Mouse (Mus musculus): ENCODE measurements around the gene Slc25a51. TPM values are rescaled to one million over a fixed set of nuclear protein-coding genes. Genes with fewer than 3 reads are reported as not detected.

Gene Slc25a51
- total and polyA plus RNA-seq, 2 experiments from 2014 or later = 69.7 to 132 TPM

DNA sequence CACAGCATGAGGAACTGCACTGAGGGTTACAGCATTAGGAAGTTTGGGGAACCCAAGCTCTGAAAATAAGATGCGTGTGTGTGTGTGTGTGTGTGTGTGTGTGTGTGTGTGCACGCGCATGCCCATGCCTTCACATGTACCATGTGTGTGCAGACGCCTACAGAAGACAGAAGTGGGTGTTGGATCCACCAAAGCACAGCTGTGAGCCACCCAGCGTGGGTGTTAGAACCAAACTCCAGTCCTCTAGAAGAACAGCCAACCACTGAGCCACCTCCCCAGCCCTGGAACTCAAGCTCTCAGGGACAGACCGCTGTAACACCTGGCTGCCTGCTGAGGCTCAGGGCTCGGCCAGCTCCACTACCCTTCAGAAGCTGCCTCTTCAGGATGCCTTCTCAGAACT lies 39.9 kb upstream of the Slc25a51 start:
- Histone ChIP-seq H3K27ac (ENCODE audit: low read depth, low read length) (no peak overlapping the region), H3K4me1 (ENCODE audit: insufficient read depth, low read length) (no peaks in the 10 kb centered on the region), H3K36me3 (ENCODE audit: insufficient read depth, low read length) (peaks cover 11% of the 10 kb centered on the region), H3K9ac (replicated peaks; ENCODE audit: low read length, poor library complexity, severe bottlenecking) (no peak overlapping the region), H3K4me2 (ENCODE audit: low read depth, low read length, poor library complexity, severe bottlenecking) (no peak overlapping the region), H3K9me3 (ENCODE audit: low read length) (no peaks in the 10 kb centered on the region), H3K27me3 (ENCODE audit: insufficient read depth, low read length) (no peaks in the 10 kb centered on the region), H3K4me3 (ENCODE audit: low read depth, low read length) (no peak overlapping the region)
- no peak for ATAC-seq (ENCODE audit: low FRiP score)
- no peak for DNase-seq (ENCODE audit: low spot score)
- WGBS = 86% methylated on average over 7 of the region's 7 CpGs
- TF ChIP-seq CTCF (IDR thresholded peaks at IDR 0.05) = no peak

DNA sequence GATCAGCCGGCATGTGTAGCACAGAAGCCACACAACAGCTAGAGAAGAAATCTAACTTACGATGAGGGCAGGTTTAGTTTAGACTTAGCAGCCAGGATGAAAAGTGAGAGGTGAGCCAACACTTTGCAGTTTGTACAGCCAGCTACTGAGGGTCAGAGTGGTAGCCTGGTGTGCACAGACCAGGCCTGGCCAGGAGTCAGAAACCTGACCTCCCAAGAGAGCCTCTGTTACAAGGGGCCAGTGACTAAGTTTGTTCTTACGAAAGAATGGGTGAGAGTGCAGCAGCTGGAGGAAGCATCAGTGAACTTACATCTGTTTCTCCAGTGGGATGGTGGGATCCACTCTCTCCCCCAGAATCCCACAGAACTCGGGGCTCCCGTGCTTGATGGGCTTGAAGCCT lies 38.6 kb upstream of the Slc25a51 start:
- whole genome bisulfite sequencing = 88% methylated on average over 5 of the region's 5 CpGs
- Histone ChIP-seq H3K36me3 (ENCODE audit: insufficient read depth, low read length) (peaks cover 11% of the 10 kb centered on the region), H3K4me3 (ENCODE audit: low read depth, low read length) (no peak overlapping the region), H3K27me3 (ENCODE audit: insufficient read depth, low read length) (no peaks in the 10 kb centered on the region), H3K4me1 (ENCODE audit: insufficient read depth, low read length) (no peaks in the 10 kb centered on the region), H3K9ac (replicated peaks; ENCODE audit: low read length, poor library complexity, severe bottlenecking) (no peak overlapping the region), H3K9me3 (ENCODE audit: low read length) (no peaks in the 10 kb centered on the region), H3K27ac (ENCODE audit: low read depth, low read length) (no peak overlapping the region), H3K4me2 (ENCODE audit: low read depth, low read length, poor library complexity, severe bottlenecking) (no peak overlapping the region)
- no peak for DNase-seq (ENCODE audit: low spot score)
- no peak for ATAC-seq (ENCODE audit: low FRiP score)
- TF ChIP-seq CTCF (IDR thresholded peaks at IDR 0.05) = no peak

DNA sequence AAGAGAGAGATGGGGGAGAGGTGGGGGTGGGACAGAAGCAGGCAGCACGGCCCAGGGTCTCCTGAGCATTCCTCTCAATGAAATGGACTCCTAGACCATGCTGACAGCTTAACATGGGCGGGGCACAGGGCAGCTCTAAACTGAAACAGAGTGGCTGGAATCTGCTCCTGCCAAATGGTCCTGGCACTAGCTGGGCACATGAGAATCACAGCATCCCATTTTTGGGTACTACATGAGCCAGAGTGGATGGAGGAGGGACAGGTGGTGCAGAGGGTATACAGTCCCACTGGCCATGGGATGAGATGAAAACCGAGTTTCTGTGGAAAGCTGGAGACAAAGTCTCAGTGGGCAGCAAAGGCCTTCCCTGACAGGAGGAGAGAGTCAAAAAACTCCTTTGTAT lies 36.7 kb upstream of the Slc25a51 start:
- DNase-seq (ENCODE audit: low spot score) (no peak), ATAC-seq (ENCODE audit: low FRiP score) (no peak)
- no peak overlapping the region for H3K9ac ChIP-seq (replicated peaks; ENCODE audit: low read length, poor library complexity, severe bottlenecking)
- H3K9me3 ChIP-seq (ENCODE audit: low read length) = no peaks in the 10 kb centered on the region
- TF ChIP-seq CTCF (IDR thresholded peaks at IDR 0.05) = no peak
- H3K27me3 ChIP-seq (ENCODE audit: insufficient read depth, low read length) = no peaks in the 10 kb centered on the region
- H3K27ac ChIP-seq (ENCODE audit: low read depth, low read length) = no peak overlapping the region
- no peak overlapping the region for H3K4me3 ChIP-seq (ENCODE audit: low read depth, low read length)
- no peak overlapping the region for H3K4me2 ChIP-seq (ENCODE audit: low read depth, low read length, poor library complexity, severe bottlenecking)
- 46% methylated on average over 3 of the region's 3 CpGs for WGBS
- no peaks in the 10 kb centered on the region for H3K4me1 ChIP-seq (ENCODE audit: insufficient read depth, low read length)
- peaks cover 11% of the 10 kb centered on the region for H3K36me3 ChIP-seq (ENCODE audit: insufficient read depth, low read length)

DNA sequence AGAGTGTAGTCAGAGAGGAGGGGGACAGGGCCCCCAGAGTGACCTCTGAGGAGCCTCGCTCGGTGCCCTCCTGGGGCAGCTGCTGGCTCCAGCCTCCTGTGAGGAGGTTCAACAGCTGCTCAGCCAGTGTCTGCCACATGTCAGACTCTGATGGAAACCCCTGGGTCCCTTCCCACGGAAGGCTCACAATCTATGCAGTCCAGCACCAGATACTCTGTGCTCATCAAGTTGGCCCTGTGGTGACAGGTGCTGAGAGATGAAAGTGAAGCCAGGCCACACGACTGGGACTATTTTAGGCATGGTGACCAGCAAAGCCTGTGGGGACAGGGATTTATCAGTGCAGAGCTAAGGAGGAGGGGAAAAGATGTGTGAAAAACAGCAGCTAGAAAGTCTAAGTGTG lies 36.2 kb upstream of the Slc25a51 start:
- H3K9ac ChIP-seq (replicated peaks; ENCODE audit: low read length, poor library complexity, severe bottlenecking) = no peak overlapping the region
- WGBS = 62% methylated on average over 4 of the region's 4 CpGs
- H3K9me3 ChIP-seq (ENCODE audit: low read length) = no peaks in the 10 kb centered on the region
- H3K27me3 ChIP-seq (ENCODE audit: insufficient read depth, low read length) = no peaks in the 10 kb centered on the region
- peaks cover 11% of the 10 kb centered on the region for H3K36me3 ChIP-seq (ENCODE audit: insufficient read depth, low read length)
- TF ChIP-seq CTCF (IDR thresholded peaks at IDR 0.05) = no peak
- no peak overlapping the region for H3K4me3 ChIP-seq (ENCODE audit: low read depth, low read length)
- no peak for DNase-seq (ENCODE audit: low spot score)
- no peak overlapping the region for H3K27ac ChIP-seq (ENCODE audit: low read depth, low read length)
- no peaks in the 10 kb centered on the region for H3K4me1 ChIP-seq (ENCODE audit: insufficient read depth, low read length)
- H3K4me2 ChIP-seq (ENCODE audit: low read depth, low read length, poor library complexity, severe bottlenecking) = no peak overlapping the region
- no peak for ATAC-seq (ENCODE audit: low FRiP score)

DNA sequence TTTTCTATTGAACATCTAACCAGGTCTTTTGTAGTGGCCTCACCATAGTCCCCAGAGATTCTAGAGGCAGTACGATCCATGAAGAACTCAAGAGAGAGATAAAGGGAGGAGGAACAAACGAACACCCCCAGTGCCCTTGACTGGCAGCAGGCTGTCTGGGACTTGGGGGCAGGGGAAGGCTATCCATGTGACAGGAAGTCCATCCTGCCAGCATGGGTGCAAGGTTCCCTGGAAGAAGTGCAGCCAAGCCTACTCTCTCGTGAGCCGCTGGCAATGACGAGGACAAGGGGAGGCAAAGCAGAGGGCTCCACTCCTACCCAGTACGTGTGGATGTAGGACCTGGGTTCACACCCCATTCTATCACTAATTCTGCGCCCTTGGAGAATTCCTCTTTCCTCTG lies 35.1 kb upstream of the Slc25a51 start:
- Histone ChIP-seq H3K9me3 (ENCODE audit: low read length) (no peaks in the 10 kb centered on the region), H3K36me3 (ENCODE audit: insufficient read depth, low read length) (peaks cover 11% of the 10 kb centered on the region), H3K4me3 (ENCODE audit: low read depth, low read length) (no peak overlapping the region), H3K27ac (ENCODE audit: low read depth, low read length) (no peak overlapping the region), H3K9ac (replicated peaks; ENCODE audit: low read length, poor library complexity, severe bottlenecking) (no peak overlapping the region), H3K4me2 (ENCODE audit: low read depth, low read length, poor library complexity, severe bottlenecking) (no peak overlapping the region), H3K4me1 (ENCODE audit: insufficient read depth, low read length) (no peaks in the 10 kb centered on the region), H3K27me3 (ENCODE audit: insufficient read depth, low read length) (no peaks in the 10 kb centered on the region)
- ATAC-seq (ENCODE audit: low FRiP score) (no peak), DNase-seq (ENCODE audit: low spot score) (no peak)
- no peak for TF ChIP-seq CTCF (IDR thresholded peaks at IDR 0.05)
- 75% methylated on average over 7 of the region's 7 CpGs for WGBS

DNA sequence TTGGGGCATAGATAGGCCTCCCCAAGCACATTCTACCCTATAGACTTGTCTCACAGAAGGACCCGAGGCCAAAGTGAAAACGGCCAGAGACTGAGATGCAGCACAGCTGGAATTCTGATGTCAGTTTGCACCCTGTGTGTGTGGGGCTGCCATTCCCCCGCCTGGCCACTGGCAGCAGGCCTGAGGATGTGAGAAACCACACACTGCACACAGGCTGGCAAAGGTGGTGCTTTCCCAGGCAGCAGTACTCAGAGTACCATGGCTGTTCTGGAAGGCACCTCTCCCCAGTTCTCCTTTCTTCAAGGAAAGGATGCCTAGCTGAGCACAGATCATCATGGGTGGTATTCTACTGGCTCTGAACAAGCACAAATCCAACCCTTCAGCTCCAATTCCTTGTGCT lies 33.7 kb upstream of the Slc25a51 start:
- Histone ChIP-seq H3K9me3 (ENCODE audit: low read length) (no peaks in the 10 kb centered on the region), H3K4me1 (ENCODE audit: insufficient read depth, low read length) (no peaks in the 10 kb centered on the region), H3K4me3 (ENCODE audit: low read depth, low read length) (no peak overlapping the region), H3K27ac (ENCODE audit: low read depth, low read length) (no peak overlapping the region), H3K36me3 (ENCODE audit: insufficient read depth, low read length) (peaks cover 11% of the 10 kb centered on the region), H3K4me2 (ENCODE audit: low read depth, low read length, poor library complexity, severe bottlenecking) (no peak overlapping the region), H3K9ac (replicated peaks; ENCODE audit: low read length, poor library complexity, severe bottlenecking) (no peak overlapping the region), H3K27me3 (ENCODE audit: insufficient read depth, low read length) (no peaks in the 10 kb centered on the region)
- DNase-seq (ENCODE audit: low spot score) (peak; percentile 40), ATAC-seq (ENCODE audit: low FRiP score) (no peak)
- peak; percentile 45 for TF ChIP-seq CTCF (IDR thresholded peaks at IDR 0.05)
- 78% methylated on average over 3 of the region's 3 CpGs for WGBS
